Comparison of ENCODE assay signal across 16 mouse cellular contexts in the genomic region with DNA sequence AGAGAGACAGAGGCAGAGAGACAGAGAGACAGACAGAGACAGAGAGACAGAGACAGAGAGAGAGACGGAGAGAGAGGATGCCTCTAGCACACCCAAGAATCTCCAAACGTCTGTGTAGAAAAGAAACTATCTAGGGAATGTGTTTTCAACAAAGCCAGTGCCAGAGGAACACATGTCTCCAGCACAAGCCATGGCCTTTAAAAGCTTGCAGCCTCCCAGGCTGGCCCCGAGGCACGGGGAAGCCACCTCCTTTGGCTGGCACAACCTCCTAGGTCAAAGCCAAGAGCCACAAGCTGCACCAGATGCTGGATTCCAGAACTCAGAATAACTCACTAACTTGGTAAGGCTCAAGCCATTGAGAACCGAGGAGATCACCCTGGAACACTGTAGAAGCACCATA. TPM values are rescaled to one million over a fixed set of nuclear protein-coding genes. Genes with fewer than 3 reads are reported as not detected.
A peak's percentile ranks its signal among the peaks of the same experiment; 100 is the strongest.
DNase-seq lines count a peak whose midpoint lies in the region; ATAC-seq and TF ChIP-seq lines count a peak whose summit lies in the region.
"Had no signal": no experiment of that assay in that cellular context is flagged by ENCODE, and none has a peak within 500 bp of the region (broad histone marks: within the 10 kb centered on the region; RNA-seq: fewer than 3 reads in every experiment).

No protein-coding gene starts in this region.

- TF ChIP-seq CTCF in forebrain, postnatal 0 days (IDR thresholded peaks at IDR 0.05; ENCODE audit: low read depth) = no peak
- no peak for TF ChIP-seq CTCF in testis, adult 2 months (IDR thresholded peaks at IDR 0.05; ENCODE audit: control insufficient read depth, insufficient read depth, insufficient replicate concordance, low read depth, low read length)
- no peak for TF ChIP-seq CTCF in stomach, postnatal 0 days (IDR thresholded peaks at IDR 0.05; ENCODE audit: low read depth)

- TF ChIP-seq POLR2A in testis, adult 2 months (IDR thresholded peaks at IDR 0.05; ENCODE audit: control insufficient read depth, low read depth, low read length) = no peak

- 55% methylated on average over 5 of the region's 5 CpGs for WGBS in forebrain, postnatal 0 days
- WGBS in forebrain, embryonic 14.5 days = 75% methylated on average over 5 of the region's 5 CpGs
- 45% methylated on average over 5 of the region's 5 CpGs for WGBS in heart, embryonic 12.5 days
- 33% methylated on average over 5 of the region's 5 CpGs for WGBS in stomach, postnatal 0 days

- H3K4me1 ChIP-seq in forebrain, postnatal 0 days (ENCODE audit: insufficient read depth) = no peaks in the 10 kb centered on the region
- no peaks in the 10 kb centered on the region for H3K4me1 ChIP-seq in forebrain, embryonic 14.5 days (ENCODE audit: control insufficient read depth, insufficient read depth, low read length)
- no peaks in the 10 kb centered on the region for H3K4me1 ChIP-seq in testis, adult 2 months (ENCODE audit: control insufficient read depth, insufficient read depth, low read length)
- peaks cover 41% of the 10 kb centered on the region for H3K4me1 ChIP-seq in heart, embryonic 12.5 days (replicated peaks)
- H3K4me1 ChIP-seq in stomach, postnatal 0 days (replicated peaks; ENCODE audit: control insufficient read depth, insufficient read depth) = peaks cover 6% of the 10 kb centered on the region; the same call in 1 of the 2 replicates
- H3K4me1 ChIP-seq: forebrain, embryonic 13.5 days; midbrain, embryonic 13.5 days had no signal

- H3K36me3 ChIP-seq in forebrain, postnatal 0 days (ENCODE audit: insufficient read depth) = no peaks in the 10 kb centered on the region
- H3K36me3 ChIP-seq in forebrain, embryonic 14.5 days (ENCODE audit: control insufficient read depth, insufficient read depth, low read length) = no peaks in the 10 kb centered on the region
- no peaks in the 10 kb centered on the region for H3K36me3 ChIP-seq in testis, adult 2 months (ENCODE audit: control insufficient read depth, insufficient read depth, low read length)
- no peaks in the 10 kb centered on the region; the same call in 1 of the 2 replicates for H3K36me3 ChIP-seq in heart, embryonic 12.5 days
- H3K36me3 ChIP-seq in stomach, postnatal 0 days (ENCODE audit: control insufficient read depth, insufficient read depth, low read length) = no peaks in the 10 kb centered on the region
- H3K36me3 ChIP-seq: kidney, embryonic 15.5 days; liver, embryonic 15.5 days; midbrain, embryonic 13.5 days had no signal

- H3K27me3 ChIP-seq in forebrain, postnatal 0 days (ENCODE audit: insufficient read depth, low read length) = no peaks in the 10 kb centered on the region
- H3K27me3 ChIP-seq in forebrain, embryonic 14.5 days (replicated peaks; ENCODE audit: control insufficient read depth, insufficient read depth, low read length) = no peaks in the 10 kb centered on the region
- no peaks in the 10 kb centered on the region for H3K27me3 ChIP-seq in testis, adult 2 months (ENCODE audit: control insufficient read depth, insufficient read depth, low read length)
- H3K27me3 ChIP-seq in heart, embryonic 12.5 days (replicated peaks) = no peaks in the 10 kb centered on the region
- H3K27me3 ChIP-seq in stomach, postnatal 0 days (ENCODE audit: control insufficient read depth, insufficient read depth, low read length) = no peaks in the 10 kb centered on the region
- H3K27me3 ChIP-seq: embryonic facial prominence, embryonic 12.5 days; forebrain, embryonic 13.5 days; kidney, embryonic 15.5 days; liver, embryonic 15.5 days; midbrain, embryonic 13.5 days had no signal

- no peak overlapping the region for H3K4me2 ChIP-seq in forebrain, postnatal 0 days (ENCODE audit: low read depth)
- H3K4me2 ChIP-seq in forebrain, embryonic 14.5 days (ENCODE audit: low read length) = no peak overlapping the region
- no peak overlapping the region for H3K4me2 ChIP-seq in heart, embryonic 12.5 days
- no peak overlapping the region for H3K4me2 ChIP-seq in stomach, postnatal 0 days (replicated peaks; ENCODE audit: low read depth)
- H3K4me2 ChIP-seq: embryonic facial prominence, embryonic 12.5 days; forebrain, embryonic 13.5 days; kidney, embryonic 15.5 days; liver, embryonic 15.5 days; midbrain, embryonic 13.5 days had no signal

- no peaks in the 10 kb centered on the region for H3K9me3 ChIP-seq in forebrain, postnatal 0 days (ENCODE audit: low read length)
- no peaks in the 10 kb centered on the region for H3K9me3 ChIP-seq in forebrain, embryonic 14.5 days (replicated peaks; ENCODE audit: control insufficient read depth, low read length)
- H3K9me3 ChIP-seq in heart, embryonic 12.5 days (replicated peaks) = no peaks in the 10 kb centered on the region
- no peaks in the 10 kb centered on the region for H3K9me3 ChIP-seq in stomach, postnatal 0 days (ENCODE audit: control insufficient read depth, low read length)
- H3K9me3 ChIP-seq: embryonic facial prominence, embryonic 12.5 days; forebrain, embryonic 13.5 days; kidney, embryonic 15.5 days; liver, embryonic 15.5 days; midbrain, embryonic 13.5 days had no signal

- no peak overlapping the region for H3K27ac ChIP-seq in forebrain, postnatal 0 days (ENCODE audit: low read depth, low read length)
- no peak overlapping the region for H3K27ac ChIP-seq in forebrain, embryonic 14.5 days (ENCODE audit: low read depth, low read length)
- H3K27ac ChIP-seq in testis, adult 2 months (ENCODE audit: control insufficient read depth, insufficient read depth, low read depth, low read length) = peak overlapping the region; percentile 29; the same call in 1 of the 2 replicates
- H3K27ac ChIP-seq in heart, embryonic 12.5 days (ENCODE audit: poor library complexity, severe bottlenecking) = peak overlapping the region; percentile 26
- H3K27ac ChIP-seq in stomach, postnatal 0 days (replicated peaks) = peak overlapping the region; percentile 56; the same call in 1 of the 2 replicates
- H3K27ac ChIP-seq: embryonic facial prominence, embryonic 12.5 days; forebrain, embryonic 13.5 days; kidney, embryonic 15.5 days; liver, embryonic 15.5 days; midbrain, embryonic 13.5 days had no signal

- ATAC-seq in forebrain, postnatal 0 days = peak; percentile 48
- no peak for ATAC-seq in forebrain, embryonic 14.5 days
- ATAC-seq in heart, embryonic 12.5 days (ENCODE audit: insufficient number of reproducible peaks, low FRiP score) = no peak
- ATAC-seq in stomach, postnatal 0 days (ENCODE audit: low FRiP score, low TSS enrichment) = no peak
- ATAC-seq: forebrain, embryonic 13.5 days had no signal

- H3K9ac ChIP-seq in forebrain, postnatal 0 days = no peak overlapping the region
- H3K9ac ChIP-seq in forebrain, embryonic 14.5 days (ENCODE audit: low read length) = no peak overlapping the region
- no peak overlapping the region for H3K9ac ChIP-seq in heart, embryonic 12.5 days
- H3K9ac ChIP-seq in stomach, postnatal 0 days (ENCODE audit: low read length) = no peak overlapping the region
- H3K9ac ChIP-seq: embryonic facial prominence, embryonic 12.5 days; forebrain, embryonic 13.5 days; kidney, embryonic 15.5 days; liver, embryonic 15.5 days; midbrain, embryonic 13.5 days had no signal

- no peak for DNase-seq in forebrain, postnatal 0 days
- no peak for DNase-seq in forebrain, embryonic 14.5 days (ENCODE audit: low spot score)
- DNase-seq in testis, postnatal 14 days (ENCODE audit: low spot score) = no peak
- no peak for DNase-seq in stomach, postnatal 0 days (ENCODE audit: low spot score)
- no peak for DNase-seq in urinary bladder, postnatal 10 days (ENCODE audit: low spot score)
- no peak for DNase-seq in left cerebral cortex, adult 11 months (ENCODE audit: low spot score)
- DNase-seq: cerebellum, adult 9-10 months; layer of hippocampus, postnatal 36 days; thymus, adult 18-20 months had no signal

- no peak overlapping the region for H3K4me3 ChIP-seq in forebrain, postnatal 0 days (ENCODE audit: low read depth, low read length)
- H3K4me3 ChIP-seq in forebrain, embryonic 14.5 days (ENCODE audit: low read depth, low read length) = no peak overlapping the region
- no peak overlapping the region for H3K4me3 ChIP-seq in testis, adult 2 months (ENCODE audit: control insufficient read depth, low read depth, low read length)
- no peak overlapping the region for H3K4me3 ChIP-seq in heart, embryonic 12.5 days
- H3K4me3 ChIP-seq in stomach, postnatal 0 days (ENCODE audit: low read depth, low read length) = no peak overlapping the region
- H3K4me3 ChIP-seq: embryonic facial prominence, embryonic 12.5 days; forebrain, embryonic 13.5 days; kidney, embryonic 15.5 days; liver, embryonic 15.5 days; midbrain, embryonic 13.5 days had no signal

- TF ChIP-seq EP300 in stomach, postnatal 0 days (optimal IDR thresholded peaks at IDR 0.05) = no peak

RNA-seq across cellular contexts. Expression of a gene that starts 42.1 kb away (rescaled TPM):
- 31.5 and 39.5 TPM in 2 replicates for total RNA-seq in forebrain, postnatal 0 days (2014; rRNA removed)
- 21.5 and 36.9 TPM in 2 replicates for polyA plus RNA-seq in forebrain, postnatal 0 days (2015; fragmentation: Nextera tagmentation; extraction: Ambion mirVana)
- 33.6 and 50.9 TPM in 2 replicates for polyA plus RNA-seq in forebrain, embryonic 14.5 days (2014; fragmentation: Nextera tagmentation; extraction: Ambion mirVana)
- 5.2 and 5.8 TPM in 2 replicates for polyA plus RNA-seq in testis, adult 2 months (2012; rRNA removed)
- polyA plus RNA-seq in heart, embryonic 12.5 days (2016; fragmentation: Nextera tagmentation; extraction: Ambion mirVana) = 48.6 and 48.8 TPM in 2 replicates
- 20.9 and 24.2 TPM in 2 replicates for polyA plus RNA-seq in stomach, postnatal 0 days (2015; fragmentation: Nextera tagmentation; extraction: Ambion mirVana)

Comparison
In these comparisons a context has a peak if more than half of its experiments do, and no peak if none do; other contexts are left out.
1. H3K27ac ChIP-seq: peak in testis, adult 2 months (single experiment), heart, embryonic 12.5 days (single experiment) and stomach, postnatal 0 days (single experiment); none in forebrain, postnatal 0 days (single experiment) and forebrain, embryonic 14.5 days (single experiment).